ENCODE assay signal across 11 mouse cellular contexts in the genomic region with DNA sequence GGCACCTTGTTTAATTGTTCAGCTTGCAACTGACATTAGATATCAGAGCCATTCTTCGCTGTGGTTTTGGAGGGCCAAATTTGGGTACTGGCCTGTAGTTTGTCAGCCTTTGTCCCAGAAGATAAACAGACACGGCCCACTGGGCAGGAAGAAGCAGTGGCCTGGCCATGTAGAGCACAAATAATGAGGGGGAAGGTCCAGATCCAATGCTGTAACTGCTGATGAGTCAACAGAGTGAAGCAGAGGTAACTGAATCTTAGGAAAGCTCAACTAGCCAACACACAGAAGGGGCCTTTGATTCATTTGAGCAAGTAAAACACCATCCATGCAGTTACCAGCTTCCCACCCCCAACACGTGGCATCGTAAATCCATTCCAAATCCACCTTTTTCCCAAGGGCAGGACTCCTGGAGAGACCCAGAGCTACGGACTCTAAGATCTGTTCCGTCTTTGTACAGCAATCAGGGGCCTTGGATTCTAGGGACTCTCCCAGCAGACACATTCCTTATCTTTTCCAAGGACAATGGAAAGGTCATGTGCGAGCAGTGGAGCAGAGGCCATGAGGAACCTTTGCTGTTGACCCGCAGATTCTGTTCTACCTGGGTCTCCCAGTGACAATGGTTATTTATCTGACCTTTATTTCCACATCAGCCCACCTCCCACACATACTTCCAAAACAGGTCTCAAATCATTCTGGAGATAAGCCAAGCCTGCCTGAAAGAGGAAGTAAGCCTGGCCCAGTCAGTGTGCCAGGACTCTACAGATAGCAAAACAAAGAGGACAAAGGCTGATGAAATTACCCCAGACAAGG.
DNase-seq lines count a peak whose midpoint lies in the region; ATAC-seq and TF ChIP-seq lines count a peak whose summit lies in the region.
"Had no signal": no experiment of that assay in that cellular context is flagged by ENCODE, and none has a peak within 500 bp of the region (broad histone marks: within the 10 kb centered on the region; RNA-seq: fewer than 3 reads in every experiment).

No protein-coding gene starts in this region.

- 0 out of 2 replicates have a peak, but pooled peaks have one; percentile 23 for ATAC-seq in intestine, embryonic 15.5 days
- no peak for ATAC-seq in intestine, postnatal 0 days
- ATAC-seq in hindbrain, postnatal 0 days: no peak
- ATAC-seq in activated CD4-positive, CD25-positive, alpha-beta regulatory T cell, adult 4 months: no peak
- no peak for ATAC-seq in stomach, postnatal 0 days (ENCODE audit: low FRiP score, low TSS enrichment)

- H3K27ac ChIP-seq in intestine, embryonic 15.5 days: no peak overlapping the region
- no peak overlapping the region for H3K27ac ChIP-seq in intestine, postnatal 0 days (ENCODE audit: low read depth, low read length)
- H3K27ac ChIP-seq in testis, adult 2 months (ENCODE audit: control insufficient read depth, insufficient read depth, low read depth, low read length): peak overlapping the region; percentile 7; the same call in 1 of the 2 replicates
- no peak overlapping the region for H3K27ac ChIP-seq in hindbrain, postnatal 0 days
- no peak overlapping the region for H3K27ac ChIP-seq in stomach, postnatal 0 days (replicated peaks)
- H3K27ac ChIP-seq: embryonic facial prominence, embryonic 12.5 days; liver, embryonic 14.5 days had no signal

- no peak for TF ChIP-seq EP300 in stomach, postnatal 0 days (optimal IDR thresholded peaks at IDR 0.05)

- no peaks in the 10 kb centered on the region for H3K9me3 ChIP-seq in intestine, embryonic 15.5 days
- H3K9me3 ChIP-seq in intestine, postnatal 0 days (ENCODE audit: control insufficient read depth): no peaks in the 10 kb centered on the region
- no peaks in the 10 kb centered on the region for H3K9me3 ChIP-seq in hindbrain, postnatal 0 days (ENCODE audit: low read length)
- no peaks in the 10 kb centered on the region for H3K9me3 ChIP-seq in stomach, postnatal 0 days (ENCODE audit: control insufficient read depth, low read length)
- H3K9me3 ChIP-seq: embryonic facial prominence, embryonic 12.5 days had no signal

- no peak for TF ChIP-seq POLR2A in testis, adult 2 months (IDR thresholded peaks at IDR 0.05; ENCODE audit: control insufficient read depth, low read depth, low read length)

- no peak overlapping the region for H3K4me3 ChIP-seq in intestine, embryonic 15.5 days (replicated peaks)
- H3K4me3 ChIP-seq in intestine, postnatal 0 days (ENCODE audit: low read depth, low read length): no peak overlapping the region
- H3K4me3 ChIP-seq in testis, adult 2 months (ENCODE audit: control insufficient read depth, low read depth, low read length): no peak overlapping the region
- H3K4me3 ChIP-seq in hindbrain, postnatal 0 days (ENCODE audit: low read length): no peak overlapping the region
- H3K4me3 ChIP-seq in stomach, postnatal 0 days (ENCODE audit: low read depth, low read length): no peak overlapping the region
- H3K4me3 ChIP-seq: embryonic facial prominence, embryonic 12.5 days had no signal

- no peaks in the 10 kb centered on the region for H3K4me1 ChIP-seq in intestine, embryonic 15.5 days (replicated peaks)
- no peaks in the 10 kb centered on the region for H3K4me1 ChIP-seq in intestine, postnatal 0 days (replicated peaks; ENCODE audit: control insufficient read depth, insufficient read depth, low read length)
- no peaks in the 10 kb centered on the region for H3K4me1 ChIP-seq in testis, adult 2 months (ENCODE audit: control insufficient read depth, insufficient read depth, low read length)
- 0 out of 2 replicates have a peak, but pooled peaks cover 6% of the 10 kb centered on the region for H3K4me1 ChIP-seq in hindbrain, postnatal 0 days (ENCODE audit: insufficient read depth, low read length)
- H3K4me1 ChIP-seq in stomach, postnatal 0 days (replicated peaks; ENCODE audit: control insufficient read depth, insufficient read depth): no peaks in the 10 kb centered on the region

- 70% methylated on average over 8 of the region's 8 CpGs for WGBS in intestine, embryonic 15.5 days
- WGBS in intestine, postnatal 0 days: 72% methylated on average over 8 of the region's 8 CpGs
- 70% methylated on average over 8 of the region's 8 CpGs for WGBS in hindbrain, postnatal 0 days
- WGBS in stomach, postnatal 0 days: 74% methylated on average over 8 of the region's 8 CpGs

- H3K36me3 ChIP-seq in intestine, embryonic 15.5 days: no peaks in the 10 kb centered on the region
- H3K36me3 ChIP-seq in intestine, postnatal 0 days (ENCODE audit: control insufficient read depth, insufficient read depth): no peaks in the 10 kb centered on the region
- no peaks in the 10 kb centered on the region for H3K36me3 ChIP-seq in testis, adult 2 months (ENCODE audit: control insufficient read depth, insufficient read depth, low read length)
- no peaks in the 10 kb centered on the region for H3K36me3 ChIP-seq in hindbrain, postnatal 0 days (ENCODE audit: insufficient read depth, low read length)
- no peaks in the 10 kb centered on the region for H3K36me3 ChIP-seq in stomach, postnatal 0 days (ENCODE audit: control insufficient read depth, insufficient read depth, low read length)
- H3K36me3 ChIP-seq: embryonic facial prominence, embryonic 12.5 days had no signal

- DNase-seq in testis, postnatal 10 days (ENCODE audit: low spot score): no peak
- DNase-seq in heart, adult 9 months (ENCODE audit: low spot score in 2 of 2): peak; percentile 15 to 37
- no peak for DNase-seq in hindbrain, postnatal 0 days (ENCODE audit: low spot score)
- DNase-seq in stomach, postnatal 0 days (ENCODE audit: low spot score): no peak
- DNase-seq: thymus, postnatal 14 days had no signal

- no peak overlapping the region for H3K4me2 ChIP-seq in intestine, embryonic 15.5 days (replicated peaks)
- H3K4me2 ChIP-seq in intestine, postnatal 0 days (replicated peaks; ENCODE audit: low read depth): no peak overlapping the region
- H3K4me2 ChIP-seq in hindbrain, postnatal 0 days (ENCODE audit: low read depth, low read length): no peak overlapping the region
- H3K4me2 ChIP-seq in stomach, postnatal 0 days (replicated peaks; ENCODE audit: low read depth): no peak overlapping the region
- H3K4me2 ChIP-seq: embryonic facial prominence, embryonic 12.5 days had no signal

- no peak for TF ChIP-seq CTCF in intestine, postnatal 0 days (IDR thresholded peaks at IDR 0.05; ENCODE audit: low read depth)
- no peak for TF ChIP-seq CTCF in testis, adult 2 months (IDR thresholded peaks at IDR 0.05; ENCODE audit: control insufficient read depth, insufficient read depth, insufficient replicate concordance, low read depth, low read length)
- TF ChIP-seq CTCF in hindbrain, postnatal 0 days (IDR thresholded peaks at IDR 0.05; ENCODE audit: low read depth): no peak
- no peak for TF ChIP-seq CTCF in stomach, postnatal 0 days (IDR thresholded peaks at IDR 0.05; ENCODE audit: low read depth)

- H3K27me3 ChIP-seq in intestine, embryonic 15.5 days (replicated peaks): no peaks in the 10 kb centered on the region
- no peaks in the 10 kb centered on the region for H3K27me3 ChIP-seq in intestine, postnatal 0 days (replicated peaks; ENCODE audit: control insufficient read depth, insufficient read depth, low read length)
- no peaks in the 10 kb centered on the region for H3K27me3 ChIP-seq in testis, adult 2 months (ENCODE audit: control insufficient read depth, insufficient read depth, low read length)
- no peaks in the 10 kb centered on the region for H3K27me3 ChIP-seq in hindbrain, postnatal 0 days (ENCODE audit: insufficient read depth, low read length)
- no peaks in the 10 kb centered on the region for H3K27me3 ChIP-seq in stomach, postnatal 0 days (ENCODE audit: control insufficient read depth, insufficient read depth, low read length)
- H3K27me3 ChIP-seq: embryonic facial prominence, embryonic 12.5 days had no signal

- no peak overlapping the region for H3K9ac ChIP-seq in intestine, embryonic 15.5 days
- no peak overlapping the region for H3K9ac ChIP-seq in intestine, postnatal 0 days (ENCODE audit: low read depth, low read length)
- no peak overlapping the region for H3K9ac ChIP-seq in hindbrain, postnatal 0 days (replicated peaks; ENCODE audit: low read length)
- no peak overlapping the region for H3K9ac ChIP-seq in stomach, postnatal 0 days (ENCODE audit: low read length)
- H3K9ac ChIP-seq: embryonic facial prominence, embryonic 12.5 days; liver, embryonic 14.5 days had no signal

Comparison
In these comparisons a context has a peak if more than half of its experiments do, and no peak if none do; other contexts are left out.
1. DNase-seq: peak in heart, adult 9 months (2 of 2); none in testis, postnatal 10 days (single experiment), hindbrain, postnatal 0 days (single experiment) and stomach, postnatal 0 days (single experiment).